Mouse (Mus musculus) central nervous system, embryonic 18 days (tissue): ENCODE data around the gene Rnf216. TPM values are rescaled to one million over a fixed set of nuclear protein-coding genes. Genes with fewer than 3 reads are reported as not detected.

ENCODE experiments used
- polyA plus RNA-seq: library from polyadenylated mRNA; depleted of rRNA; stranded (reverse); fragments of >200 nt; gene quantifications from 2 replicates; pipeline ENCODE4 v1.2.3, GENCODE M21; 2012; rRNA removed

Rnf216 gene
- 24.1 and 25.7 TPM in 2 replicates for polyA plus RNA-seq

GRCm38 (mm10) chr5:143112281-143113246 is at the start of gene Rnf216:
Rnf216 (minus strand) TSS chr5:143112994.

GRCm38 (mm10) chr5:143147481-143147880 is 34.7 kb upstream of the Rnf216 start, which contains the start of gene Olfr718-ps1:
Olfr718-ps1 (minus strand) TSS chr5:143147581.

GRCm38 (mm10) chr5:142959576-142960556 is 152.9 kb downstream of the Rnf216 start, which contains the start of gene Fscn1:
Fscn1 (plus strand) TSS chr5:142960343.

Other genes with a start within 250 kb of the Rnf216 start
- gene Fbxl18, start 217.6 kb downstream of the Rnf216 start, polyA plus RNA-seq: 18.3 and 22.4 TPM in 2 replicates
- 3,461 and 4,153 TPM in 2 replicates for gene Actb, start 206.2 kb downstream of the Rnf216 start, polyA plus RNA-seq
- 464 and 503 TPM in 2 replicates for gene Fscn1, start 152.7 kb downstream of the Rnf216 start, polyA plus RNA-seq
- not detected in 2 replicates for gene Olfr718-ps1, start 34.6 kb upstream of the Rnf216 start, polyA plus RNA-seq
- gene Rbak, start 67.8 kb upstream of the Rnf216 start, polyA plus RNA-seq: 17.1 and 17.5 TPM in 2 replicates
- not detected in 2 replicates for gene Spdye4b, start 68.0 kb upstream of the Rnf216 start, polyA plus RNA-seq
- not detected in 2 replicates for gene Spdye4a, start 113.9 kb upstream of the Rnf216 start, polyA plus RNA-seq
- gene Zfp12, start 122.2 kb upstream of the Rnf216 start, polyA plus RNA-seq: 28.1 TPM in 2 replicates
- gene Zfp316, start 157.0 kb upstream of the Rnf216 start, polyA plus RNA-seq: 15.0 and 18.3 TPM in 2 replicates
- 7.9 and 8.2 TPM in 2 replicates for gene Zfp853, start 180.6 kb upstream of the Rnf216 start, polyA plus RNA-seq
- gene E130309D02Rik, start 202.4 kb upstream of the Rnf216 start, polyA plus RNA-seq: 15.8 and 18.7 TPM in 2 replicates
- 55.5 and 60.8 TPM in 2 replicates for gene Zdhhc4, start 216.3 kb upstream of the Rnf216 start, polyA plus RNA-seq
- 2.0 and 2.4 TPM in 2 replicates for gene Grid2ip, start 244.3 kb upstream of the Rnf216 start, polyA plus RNA-seq